Mouse (Mus musculus): ENCODE results near the gene Ces1f.
"Not testable (repeated sequence)": the region's sequence is repeated elsewhere in the genome, so short reads cannot be mapped to it uniquely, and the experiment has no call there.

Ces1f gene

DNA sequence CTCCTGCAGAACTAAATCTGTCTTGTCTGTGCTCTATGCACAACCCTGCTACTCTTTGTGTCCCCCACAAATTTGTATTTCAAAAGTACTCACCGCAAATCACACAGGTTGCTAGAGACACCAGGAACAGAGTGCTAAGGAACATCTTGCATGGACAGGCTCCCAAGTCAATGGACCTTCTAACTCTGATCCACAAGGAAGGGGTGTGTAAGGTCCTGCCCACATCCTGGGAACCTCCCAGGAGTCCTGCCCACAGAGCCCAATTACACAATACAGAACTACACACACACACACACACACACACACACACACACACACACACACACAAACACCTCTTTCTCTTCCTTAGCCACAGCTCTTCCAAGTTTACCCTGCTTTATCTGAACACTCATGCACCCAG is at the start of gene Ces1f:
Gene Ces1f (minus strand): TSS at position 192 of the 400 bp plus-strand sequence.
- DNase-seq (ENCODE audit: low read depth, low spot score) = no peak

DNA sequence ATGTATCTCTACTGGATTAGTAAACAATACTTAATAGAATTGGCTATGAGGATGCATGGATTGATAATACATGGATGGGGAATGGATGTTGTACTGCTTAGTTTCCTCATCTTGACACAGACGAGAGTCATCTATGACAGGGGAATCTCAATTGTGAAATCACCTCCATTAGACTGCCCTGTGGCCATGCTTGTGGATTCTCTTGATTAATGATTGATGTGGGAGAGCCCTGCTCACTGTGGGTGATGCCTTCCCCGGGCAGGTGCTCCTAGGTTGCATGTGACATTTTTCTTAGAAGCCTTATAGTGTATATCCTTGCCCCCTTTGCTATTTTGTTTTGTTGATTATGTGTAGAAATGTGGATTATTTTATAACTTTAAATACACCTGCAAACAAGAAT is 45.6 kb upstream of the Ces1f start:
- no peak for DNase-seq (ENCODE audit: low read depth, low spot score)

DNA sequence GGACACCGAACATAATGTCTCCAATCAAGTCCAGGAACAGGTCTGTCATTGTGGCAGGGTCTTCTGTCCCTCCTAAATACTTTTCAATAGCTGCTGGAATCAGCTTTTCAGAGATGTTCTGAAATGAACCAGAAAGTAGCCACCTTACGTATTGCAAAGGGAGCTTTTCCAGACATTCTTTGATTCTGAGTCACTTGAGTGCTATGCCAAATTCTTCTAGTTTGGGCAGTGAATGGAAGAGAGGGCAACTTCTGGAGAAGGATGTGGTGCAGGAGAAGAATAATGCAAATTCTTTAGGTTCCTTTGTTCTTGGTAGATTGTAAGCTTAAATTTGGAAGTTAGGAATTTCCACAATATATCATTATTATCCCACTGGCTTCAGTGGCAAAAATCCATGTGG is 37.5 kb upstream of the Ces1f start:
- no peak for DNase-seq (ENCODE audit: low read depth, low spot score)

DNA sequence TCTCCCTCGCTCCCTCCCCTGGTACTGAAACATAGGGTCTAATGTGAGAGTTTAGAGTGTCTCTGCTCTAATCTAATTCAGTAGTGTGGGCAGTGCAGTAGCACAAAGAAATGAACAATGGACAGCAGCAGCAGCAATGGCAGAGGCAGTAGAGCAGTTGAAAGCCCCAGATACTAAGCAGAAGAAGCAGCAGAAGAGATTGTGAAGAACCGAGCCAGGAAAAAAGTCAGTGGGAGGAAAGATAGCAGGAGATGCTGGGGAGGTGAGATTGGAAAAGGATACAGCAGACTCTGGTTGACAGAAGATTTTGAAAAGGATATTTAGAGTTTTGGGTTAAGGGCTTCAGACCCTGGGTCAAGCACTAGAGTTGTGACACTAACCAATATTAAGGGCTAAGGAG is 36.0 kb upstream of the Ces1f start:
- no peak for DNase-seq (ENCODE audit: low read depth, low spot score)

DNA sequence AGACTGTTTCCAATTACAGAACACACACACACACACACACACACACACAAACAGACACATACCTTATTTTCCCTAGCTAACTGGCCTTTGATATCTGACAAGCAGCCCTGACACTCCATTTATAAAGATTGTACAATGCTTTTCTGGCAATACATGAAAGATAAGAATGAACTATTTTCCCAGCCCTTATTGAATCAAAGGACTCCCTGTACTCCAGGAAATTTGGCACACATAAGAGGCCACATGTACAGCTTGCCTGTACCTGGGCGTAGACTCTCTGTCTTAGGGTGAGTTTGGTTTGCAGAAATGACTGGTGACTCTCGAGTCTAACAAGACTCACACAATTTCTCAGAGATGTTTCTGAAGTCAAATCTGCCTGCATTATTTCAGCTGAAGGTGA is 4.3 kb upstream of the Ces1f start:
- DNase-seq (ENCODE audit: low read depth, low spot score) = no peak

DNA sequence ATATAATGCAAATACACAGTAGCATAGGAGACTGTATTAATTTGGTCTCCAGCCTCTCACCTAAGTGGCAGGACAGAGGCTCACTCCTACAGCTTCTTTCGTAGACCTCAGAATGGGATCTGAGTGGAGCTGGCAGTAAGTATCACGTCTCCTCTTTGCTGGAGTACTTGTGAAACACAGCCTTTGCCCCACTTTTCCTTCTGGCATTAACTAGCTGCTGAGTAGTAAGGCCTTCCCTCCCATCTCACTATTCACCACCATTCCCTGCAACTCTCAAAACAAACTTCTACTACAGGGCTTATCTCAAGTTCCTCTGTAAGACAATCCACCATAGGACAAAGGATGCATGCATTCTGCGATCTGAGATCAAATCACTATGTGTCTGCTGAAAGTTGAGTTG is 2.8 kb upstream of the Ces1f start:
- DNase-seq (ENCODE audit: low read depth, low spot score) = no peak

DNA sequence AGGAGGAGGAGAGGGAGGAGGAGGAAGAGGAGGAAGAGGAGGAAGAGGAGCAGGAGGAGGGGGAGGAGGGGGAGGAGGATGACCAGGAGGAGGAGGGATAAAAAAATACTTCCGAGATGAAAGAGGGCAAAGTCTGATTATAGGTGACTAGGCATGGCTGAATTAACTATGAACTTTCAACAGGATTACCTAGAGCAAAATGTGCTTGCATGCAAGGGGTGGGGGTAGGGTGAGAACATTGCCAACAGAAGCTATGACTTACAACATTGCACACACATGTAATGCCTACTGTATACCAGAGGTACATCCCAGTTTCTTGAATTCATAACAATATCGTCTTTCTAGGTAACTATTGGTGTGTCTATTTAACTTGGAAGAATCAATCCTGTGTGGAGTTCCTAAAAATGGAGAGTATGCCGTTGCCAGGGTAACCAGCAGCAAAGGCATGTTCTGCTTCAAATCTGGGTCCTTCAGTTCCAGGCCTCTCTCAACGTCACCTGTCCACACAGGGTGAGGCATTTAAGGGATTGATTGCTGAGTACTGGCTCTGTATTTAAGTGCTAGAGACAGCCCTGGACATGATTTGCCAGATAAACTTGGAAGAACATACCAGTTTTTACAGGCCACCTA is 1.3 kb downstream of the Ces1f start:
- DNase-seq (ENCODE audit: low read depth, low spot score) = no peak

DNA sequence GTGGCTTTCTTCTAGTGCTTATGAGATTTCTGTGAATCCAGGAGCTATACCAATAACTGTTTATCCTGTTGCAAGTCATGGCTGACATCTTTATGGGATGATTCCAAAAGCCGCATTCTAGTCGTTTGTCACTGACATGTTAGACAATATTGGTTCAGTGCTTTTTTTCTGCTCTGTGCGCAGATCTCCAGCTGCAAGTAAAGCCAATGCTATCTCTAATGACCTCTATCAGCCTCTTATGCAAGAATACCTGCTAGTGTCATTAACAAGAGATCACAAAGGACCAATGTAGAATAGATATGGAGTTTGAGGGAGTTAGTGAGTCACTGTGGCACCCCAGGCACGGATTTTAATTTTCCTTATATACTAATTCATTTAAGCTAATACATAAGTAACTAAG is 4.9 kb downstream of the Ces1f start:
- no peak for DNase-seq (ENCODE audit: low read depth, low spot score)

DNA sequence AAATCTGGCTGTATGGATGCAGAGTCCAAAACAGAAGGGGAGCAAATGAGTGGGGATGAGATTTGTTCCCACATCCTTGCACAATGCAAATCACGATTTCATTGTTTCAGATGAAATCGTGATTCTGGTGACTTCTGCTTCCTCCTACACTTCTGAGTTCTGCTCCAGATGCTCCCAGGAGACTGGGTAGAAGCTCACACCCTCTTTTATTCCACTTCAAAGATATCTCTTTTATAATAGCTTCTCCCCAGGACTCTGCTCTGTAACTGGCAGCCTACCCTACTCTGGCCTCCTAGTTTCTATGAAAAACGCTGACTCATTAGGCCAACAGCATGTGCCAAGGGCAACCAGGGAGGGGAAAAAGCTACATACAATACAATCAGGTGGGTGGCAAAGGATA is 6.2 kb downstream of the Ces1f start:
- DNase-seq (ENCODE audit: low read depth, low spot score) = no peak

DNA sequence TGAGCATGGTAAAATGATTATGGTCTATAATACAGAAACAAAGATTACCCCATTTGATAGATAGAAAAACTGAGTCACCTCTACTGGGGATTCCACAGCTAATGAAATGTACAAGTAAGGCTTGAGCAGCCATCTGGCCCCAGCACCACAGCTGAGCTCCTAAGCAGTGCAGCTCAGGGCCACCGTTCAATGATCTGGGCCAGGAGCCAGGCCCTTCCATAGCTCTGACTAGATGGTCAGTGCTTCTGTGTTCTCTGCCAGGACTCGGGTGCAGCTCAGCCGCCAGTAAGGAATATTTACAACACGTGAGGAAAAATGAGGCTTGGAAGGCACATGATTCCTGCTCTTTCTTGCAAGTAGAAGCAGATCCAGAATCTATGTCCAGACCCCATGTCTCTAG is 6.9 kb downstream of the Ces1f start:
- DNase-seq (ENCODE audit: low read depth, low spot score) = no peak

DNA sequence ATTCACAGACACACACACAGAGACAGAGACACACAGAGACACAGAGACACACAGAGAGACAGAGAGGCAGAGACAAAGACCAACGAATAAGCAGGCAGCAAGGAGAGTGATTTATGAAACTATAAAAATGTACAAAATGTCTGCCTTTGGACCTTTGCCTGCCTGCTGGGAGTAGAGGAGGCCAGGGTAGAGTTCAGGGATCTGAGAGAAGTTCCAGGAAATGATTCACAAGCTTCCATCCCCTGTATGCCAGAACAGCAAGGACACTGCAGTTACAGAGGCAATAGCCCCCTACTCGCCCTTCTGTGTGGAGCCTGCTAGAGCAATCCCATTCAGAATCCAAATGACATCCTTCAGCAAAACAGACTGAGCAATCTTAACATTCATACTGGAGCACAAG is 18.1 kb downstream of the Ces1f start:
- no peak for DNase-seq (ENCODE audit: low read depth, low spot score)

DNA sequence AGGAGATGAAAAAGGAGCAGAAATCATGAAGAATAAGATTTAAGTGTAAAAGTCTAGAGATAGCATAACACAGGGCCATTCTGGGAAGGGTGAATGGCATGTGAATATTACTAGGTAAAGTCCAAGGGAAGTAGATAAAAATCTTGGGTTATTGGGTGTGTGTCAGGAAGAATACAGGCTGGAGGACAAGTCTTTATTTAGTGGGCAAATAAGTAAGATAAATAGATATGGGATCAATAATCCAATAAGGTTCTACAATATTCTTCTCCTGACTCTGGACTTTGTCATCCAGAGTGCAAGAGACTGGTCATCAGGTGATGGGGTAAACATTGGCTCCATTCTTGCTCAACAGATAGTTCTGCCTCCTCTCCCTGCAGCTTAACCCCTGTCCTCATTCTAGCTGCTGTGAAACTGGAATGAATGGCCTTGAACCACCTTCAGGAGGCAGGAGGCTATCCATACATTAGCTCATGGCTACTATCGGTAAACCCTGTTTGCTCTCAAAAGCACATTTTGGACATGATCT is 27.1 kb downstream of the Ces1f start:
- no peak for DNase-seq (ENCODE audit: low read depth, low spot score)

DNA sequence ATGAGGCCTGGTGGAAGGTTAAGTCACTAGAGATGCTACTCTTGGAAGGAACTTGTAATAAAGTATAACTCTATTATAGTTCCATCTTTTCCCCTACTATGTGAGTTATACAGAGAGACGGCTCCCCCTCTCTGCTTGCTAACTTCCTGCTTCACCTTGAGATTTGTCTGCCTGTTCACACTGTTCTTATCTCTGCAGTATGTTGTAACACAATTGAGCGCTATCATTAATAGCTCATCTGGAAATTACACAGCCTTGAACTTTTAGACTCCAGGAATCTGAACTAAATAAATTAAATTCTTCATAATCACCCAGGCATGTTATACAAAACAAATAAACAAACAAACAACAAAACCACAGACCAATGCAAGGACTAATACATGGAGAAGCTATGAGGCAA is 33.5 kb downstream of the Ces1f start:
- no peak for DNase-seq (ENCODE audit: low read depth, low spot score)

DNA sequence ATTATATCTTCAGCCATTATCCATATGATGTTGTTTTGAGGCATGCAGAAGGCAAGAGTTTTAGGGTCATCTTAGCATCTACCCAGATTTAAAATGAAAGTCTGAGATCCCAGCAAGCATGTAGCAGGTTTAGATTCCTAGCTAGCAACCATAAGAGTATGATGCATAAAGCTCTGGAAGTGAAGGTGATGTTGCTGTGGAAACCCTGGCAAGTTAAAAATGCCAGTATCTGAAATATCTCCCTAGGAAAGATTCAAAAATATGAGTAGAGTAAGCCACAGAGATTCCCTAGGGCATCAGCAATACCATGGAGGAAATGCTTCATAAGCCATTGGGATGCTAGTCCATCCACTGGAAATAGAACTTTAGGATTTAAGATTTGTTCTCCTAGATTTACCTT is 39.7 kb downstream of the Ces1f start:
- no peak for DNase-seq (ENCODE audit: low read depth, low spot score)

DNA sequence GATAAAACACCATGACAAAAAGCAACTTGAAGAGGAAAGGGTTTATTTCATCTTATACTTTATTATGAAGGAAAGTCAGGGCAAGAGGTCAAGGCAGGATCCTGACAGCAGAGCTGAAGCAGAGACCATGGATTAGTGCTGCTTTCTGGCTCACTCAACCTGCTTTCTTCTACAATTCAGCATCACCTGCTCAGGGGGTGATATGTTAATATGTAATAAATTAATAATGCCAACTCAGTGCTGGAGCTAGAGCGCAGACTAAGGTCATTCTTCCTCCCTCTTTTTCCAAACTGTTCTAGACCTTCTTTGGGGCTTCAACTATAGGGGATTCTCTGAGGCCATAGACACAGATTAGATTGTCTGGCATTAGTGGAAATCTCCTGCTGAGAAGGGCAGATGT is 43.9 kb downstream of the Ces1f start:
- DNase-seq (ENCODE audit: low read depth, low spot score) = no peak

DNA sequence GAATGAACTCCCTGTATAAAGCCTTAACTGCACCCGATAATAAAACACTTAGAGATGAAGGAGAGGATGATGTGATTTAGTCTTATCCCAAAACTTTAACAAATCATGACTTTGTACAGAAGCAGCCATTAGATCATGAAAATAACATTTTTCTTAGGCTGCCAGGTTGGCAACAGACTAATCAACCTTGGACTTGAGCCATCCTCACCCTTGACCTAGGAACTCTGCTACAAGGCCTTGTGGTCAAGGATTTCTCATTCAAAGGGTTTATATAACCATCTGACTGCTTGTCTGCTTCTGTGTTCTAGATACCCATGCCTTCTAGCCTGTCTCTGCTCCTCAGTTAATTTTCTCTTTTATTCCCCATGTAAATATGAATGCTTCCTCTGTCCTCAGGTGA is 44.8 kb downstream of the Ces1f start:
- no peak for DNase-seq (ENCODE audit: low read depth, low spot score)

DNA sequence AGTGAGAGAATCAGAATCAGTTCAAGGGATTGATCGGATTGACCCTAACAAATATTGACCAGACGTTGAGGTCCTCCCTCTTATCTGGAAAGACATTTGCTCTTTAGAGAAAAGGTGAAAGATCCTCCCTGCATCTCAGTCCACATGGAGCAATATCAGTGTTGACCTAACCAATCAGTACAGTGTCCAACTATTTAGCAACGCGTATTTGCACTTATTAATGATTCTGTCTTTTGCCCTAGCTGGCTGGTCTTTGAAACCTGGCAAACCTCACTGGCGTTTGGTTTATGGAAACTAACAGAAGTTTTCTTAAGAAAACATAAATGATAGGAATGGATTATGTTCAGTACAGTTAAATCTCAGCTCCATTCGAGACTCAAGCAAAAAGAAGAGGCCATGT is 45.5 kb downstream of the Ces1f start:
- no peak for DNase-seq (ENCODE audit: low read depth, low spot score)

DNA sequence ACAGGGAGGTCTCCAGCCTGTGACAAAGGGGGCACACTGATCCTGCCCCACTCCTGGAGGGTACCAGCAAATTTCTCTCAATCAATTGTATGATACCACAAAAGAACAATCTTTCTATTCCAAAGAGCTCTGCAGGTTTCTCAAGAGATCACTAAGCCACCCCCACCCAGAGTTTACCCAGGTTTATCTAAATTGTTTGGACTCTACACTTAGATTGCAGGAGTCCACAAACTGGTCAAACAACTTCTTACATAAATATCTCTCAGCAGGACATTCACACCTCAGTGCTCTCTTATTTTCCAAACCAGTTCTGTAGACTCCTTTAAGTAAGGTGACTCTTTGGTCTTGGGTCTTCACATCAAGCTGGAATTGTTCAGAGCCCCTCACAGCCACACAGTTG is 50.1 kb downstream of the Ces1f start, which contains the start of gene Ces1e:
Gene Ces1e (minus strand): TSS at position 174 of the 400 bp plus-strand sequence.
- DNase-seq (ENCODE audit: low read depth, low spot score) = no peak

DNA sequence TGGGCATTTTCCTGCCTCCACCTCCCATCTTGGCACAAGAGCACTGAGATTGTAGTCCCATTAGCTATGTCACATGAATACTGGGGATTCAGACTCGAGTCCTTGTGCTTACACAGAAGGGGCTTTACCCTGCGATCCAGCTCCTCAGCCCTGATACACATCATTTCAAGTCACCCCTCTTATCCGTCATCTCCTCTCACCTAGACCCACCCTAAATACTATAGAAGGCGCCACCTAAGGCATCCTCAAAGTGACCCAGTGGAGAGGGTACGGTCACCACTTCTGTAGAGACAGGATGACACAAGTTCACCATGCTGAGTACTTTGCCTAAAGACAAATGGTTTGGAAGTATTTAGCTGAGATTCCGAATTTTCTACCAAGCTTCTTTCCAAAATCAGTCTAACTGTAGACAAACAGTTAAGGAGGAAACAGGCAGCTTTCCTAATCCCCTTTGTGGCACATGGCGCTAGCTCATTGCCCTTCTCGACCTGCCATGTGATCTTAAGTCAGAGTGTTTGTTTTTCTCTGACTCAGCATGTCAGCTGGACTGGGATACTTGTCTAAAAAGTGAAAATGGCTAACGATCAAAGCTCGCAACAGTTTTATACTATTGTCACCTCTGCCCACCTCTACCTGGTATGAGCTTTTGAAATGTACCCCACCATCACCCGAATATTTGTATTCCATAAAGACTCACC is 50.7 kb downstream of the Ces1f start:
- no peak for DNase-seq (ENCODE audit: low read depth, low spot score)

DNA sequence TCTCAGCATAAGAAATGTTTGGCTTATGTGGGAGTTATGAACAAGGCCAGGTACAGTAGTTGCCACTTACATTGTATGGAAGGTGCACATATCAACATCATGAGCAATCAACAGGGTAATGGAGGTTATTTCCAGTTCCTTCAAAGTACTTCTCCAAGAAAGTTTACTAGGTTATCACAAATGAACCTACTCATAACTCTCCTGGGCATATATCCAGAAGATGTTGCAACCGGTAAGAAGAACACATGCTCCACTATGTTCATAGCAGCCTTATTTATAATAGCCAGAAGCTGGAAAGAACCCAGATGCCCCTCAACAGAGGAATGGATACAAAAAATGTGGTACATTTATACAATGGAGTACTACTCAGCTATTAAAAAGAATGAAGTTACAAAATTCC is 53.1 kb downstream of the Ces1f start:
- not testable (repeated sequence) for DNase-seq (ENCODE audit: low read depth, low spot score)

DNA sequence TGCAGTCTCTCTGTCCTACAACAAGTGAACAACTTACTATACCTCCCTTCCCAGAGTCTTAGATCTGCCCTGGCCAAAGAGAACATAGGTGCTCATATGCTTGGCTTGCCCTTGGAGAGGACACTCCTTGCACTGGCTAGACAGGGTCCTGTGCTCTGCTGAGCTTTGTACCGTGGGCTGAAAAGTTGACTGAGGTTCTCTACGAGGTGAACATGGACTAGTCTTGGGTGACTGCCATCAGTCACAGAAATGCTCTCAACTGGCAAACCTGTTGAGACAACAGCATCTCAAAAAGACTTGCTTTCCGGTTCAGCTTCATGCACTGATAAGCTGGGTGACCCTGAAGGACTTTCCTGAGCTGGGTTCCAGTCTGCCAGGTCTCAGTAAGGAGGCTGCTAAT is 57.7 kb downstream of the Ces1f start:
- DNase-seq (ENCODE audit: low read depth, low spot score) = no peak

DNA sequence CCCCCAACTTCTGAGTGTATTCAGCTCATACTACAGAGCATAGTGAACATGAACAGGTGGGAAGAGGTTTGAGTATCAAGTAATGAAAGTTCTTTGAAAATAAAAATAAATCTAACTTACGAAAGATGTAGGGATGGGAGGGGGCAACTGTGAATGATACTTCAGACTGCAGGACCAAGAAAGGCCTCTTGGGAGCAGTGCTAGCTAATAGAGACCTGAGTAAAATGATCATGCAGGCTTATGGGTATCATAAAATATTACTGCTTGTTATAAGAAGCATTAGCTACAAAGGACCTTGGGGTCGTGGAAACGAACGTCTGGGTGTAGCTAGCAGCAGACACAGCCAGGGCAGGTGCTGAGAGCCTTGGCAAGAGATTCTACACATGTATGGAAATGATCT is 61.7 kb downstream of the Ces1f start:
- no peak for DNase-seq (ENCODE audit: low read depth, low spot score)

DNA sequence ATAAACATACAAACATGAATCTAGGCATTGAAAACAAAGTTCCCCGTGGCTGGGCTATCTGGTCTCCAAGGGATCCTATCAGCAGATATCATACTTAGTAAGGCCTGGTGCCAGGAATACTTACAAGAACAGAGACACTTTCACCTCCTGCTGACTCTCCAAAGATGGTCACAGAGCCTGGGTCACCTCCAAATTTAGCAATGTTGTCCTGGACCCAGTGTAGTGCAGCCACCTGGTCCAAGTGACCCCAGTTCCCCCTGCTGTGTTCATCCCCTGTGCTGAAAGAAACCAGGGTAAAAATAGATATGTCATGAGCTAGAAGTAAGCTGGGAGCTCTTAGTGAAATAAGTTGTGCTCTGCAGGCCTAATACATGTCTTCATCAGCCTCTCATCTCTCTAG is 62.2 kb downstream of the Ces1f start:
- no peak for DNase-seq (ENCODE audit: low read depth, low spot score)
